Mouse (Mus musculus): Measurements from ENCODE around the gene 1600014C23Rik.

Gene 1600014C23Rik

GRCm38 (mm10) chr17:45692159-45692558 is 41.5 kb downstream of the 1600014C23Rik start:
- no peak for DNase-seq (ENCODE audit: extremely low read depth, low read depth)

GRCm38 (mm10) chr17:45690044-45690443 is 43.6 kb downstream of the 1600014C23Rik start:
- DNase-seq (ENCODE audit: extremely low read depth, low read depth), result no peak

GRCm38 (mm10) chr17:45689120-45689519 is 44.5 kb downstream of the 1600014C23Rik start:
- DNase-seq (ENCODE audit: extremely low read depth, low read depth), result no peak

- peak; percentile 72 for DNase-seq (ENCODE audit: extremely low read depth, low read depth)
These were observed 46.9 kb downstream of the 1600014C23Rik start, which contains the start of gene Tmem63b for GRCm38 (mm10) chr17:45686716-45687115. TSS of gene Tmem63b (minus strand) at chr17:45686905.

DNA sequence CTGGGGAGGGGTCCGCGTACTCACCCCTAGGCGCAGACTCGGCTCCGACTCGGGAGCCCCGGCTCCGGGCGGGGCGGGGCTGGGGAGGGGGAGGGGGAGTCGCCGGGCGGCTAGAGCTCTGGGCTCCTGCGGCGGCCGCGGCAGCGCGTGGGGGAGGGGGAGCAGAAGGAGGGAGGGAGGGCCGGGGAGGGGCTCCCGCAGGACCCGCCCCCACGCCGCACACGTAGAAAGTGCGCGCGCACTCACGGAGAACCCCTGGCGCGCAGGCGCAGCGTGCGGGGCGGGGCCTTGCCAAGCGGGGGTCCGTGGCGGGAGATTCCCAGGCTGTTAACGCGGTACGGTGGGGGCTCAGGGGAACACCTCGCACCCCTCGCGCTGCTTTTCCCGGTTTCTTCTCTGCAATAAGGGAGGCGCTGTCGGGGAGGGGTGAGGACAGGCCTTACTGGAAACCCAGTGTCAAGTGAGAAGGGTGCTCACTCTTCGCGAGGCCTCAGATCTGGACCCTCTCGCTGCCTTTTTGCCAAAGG is 47.5 kb downstream of the 1600014C23Rik start, which contains the start of gene Mrpl14:
TSS of gene Mrpl14 (plus strand) at position 230 of the 527 bp plus-strand sequence.
- DNase-seq (ENCODE audit: extremely low read depth, low read depth), result no peak

DNA sequence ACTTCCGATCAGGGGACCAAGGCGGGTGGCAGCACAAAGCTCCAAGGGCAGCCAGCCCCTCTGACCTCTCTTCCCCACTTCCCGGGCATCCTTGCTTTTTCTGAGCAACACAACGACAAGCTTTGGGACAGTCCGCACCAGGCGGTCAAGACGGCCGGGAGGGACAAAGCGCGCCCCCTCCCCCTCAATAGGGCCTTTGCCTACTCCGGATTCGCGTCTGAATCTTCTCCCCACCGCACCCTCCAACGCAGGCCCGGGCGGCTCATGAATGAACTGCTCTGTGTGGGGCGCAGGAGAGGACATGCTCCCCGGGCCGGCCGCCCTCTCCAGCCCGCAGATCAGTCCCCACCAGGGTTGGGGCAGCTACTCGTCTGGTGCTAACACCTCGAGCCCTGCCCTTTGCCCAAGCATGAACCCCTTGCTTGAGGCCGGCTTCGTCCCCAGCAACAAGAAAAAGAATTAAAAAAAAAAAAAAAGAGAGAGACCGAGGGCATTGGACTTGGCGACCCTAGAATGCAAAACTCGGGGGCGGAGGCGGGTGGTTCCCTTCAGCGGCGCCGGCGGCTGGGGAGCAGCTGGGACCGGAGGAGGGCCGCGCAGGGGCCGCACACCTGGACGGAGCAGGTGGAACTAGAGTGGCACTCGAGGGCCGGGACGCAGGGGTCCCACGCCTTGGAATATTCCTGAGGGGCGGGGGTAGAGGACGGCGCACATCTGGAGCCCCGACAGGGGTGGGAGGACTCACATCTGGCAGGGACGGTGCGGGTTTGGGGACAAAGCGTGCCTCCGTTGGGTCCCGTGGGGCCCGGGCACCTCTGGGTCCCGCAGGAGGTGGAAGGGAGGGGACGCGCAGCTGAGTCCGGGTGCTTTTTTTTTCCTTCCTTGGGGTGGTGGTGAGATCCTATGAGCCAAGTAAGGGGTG is 48.2 kb downstream of the 1600014C23Rik start:
- DNase-seq (ENCODE audit: extremely low read depth, low read depth), result no peak

- no peak for DNase-seq (ENCODE audit: extremely low read depth, low read depth)
These were observed 48.9 kb downstream of the 1600014C23Rik start for GRCm38 (mm10) chr17:45684667-45685131.

Data from MEL-GATA-1-ER (cell line).